Mouse (Mus musculus): ENCODE results near the gene Asna1. TPM values are rescaled to one million over a fixed set of nuclear protein-coding genes. Genes with fewer than 3 reads are reported as not detected.

The Asna1 gene
- total RNA-seq, 2 experiments from 2014 or later = 122 to 124 TPM

DNA sequence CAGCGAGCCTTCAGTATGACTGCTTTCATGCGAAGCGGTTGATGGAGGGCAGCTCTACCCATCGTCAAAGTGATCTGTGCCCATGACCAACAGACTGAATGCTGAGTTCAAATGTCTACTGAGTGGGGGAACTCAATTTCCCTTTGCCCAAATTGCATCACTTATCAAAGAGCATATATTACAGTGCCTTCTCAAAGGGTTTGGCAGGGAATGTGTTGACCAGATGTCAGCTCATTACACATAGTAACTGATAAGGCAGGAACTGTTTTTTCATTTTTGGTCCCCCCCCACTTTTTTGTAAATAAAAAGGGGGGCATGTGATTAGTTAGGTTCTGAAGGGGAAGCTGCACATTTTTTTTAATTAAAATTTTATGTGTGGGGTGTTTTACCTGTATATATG is 37.5 kb upstream of the Asna1 start:
- intact Hi-C loops (cut with DNase I) = no loop called here
- Histone ChIP-seq H3K27ac (no peak overlapping the region), H3K4me3 (no peak overlapping the region)
- no peak for TF ChIP-seq CTCF (IDR thresholded peaks at IDR 0.05)
- no peak for DNase-seq (ENCODE audit: extremely low spot score in 1 of 2, low spot score in 2 of 2)

DNA sequence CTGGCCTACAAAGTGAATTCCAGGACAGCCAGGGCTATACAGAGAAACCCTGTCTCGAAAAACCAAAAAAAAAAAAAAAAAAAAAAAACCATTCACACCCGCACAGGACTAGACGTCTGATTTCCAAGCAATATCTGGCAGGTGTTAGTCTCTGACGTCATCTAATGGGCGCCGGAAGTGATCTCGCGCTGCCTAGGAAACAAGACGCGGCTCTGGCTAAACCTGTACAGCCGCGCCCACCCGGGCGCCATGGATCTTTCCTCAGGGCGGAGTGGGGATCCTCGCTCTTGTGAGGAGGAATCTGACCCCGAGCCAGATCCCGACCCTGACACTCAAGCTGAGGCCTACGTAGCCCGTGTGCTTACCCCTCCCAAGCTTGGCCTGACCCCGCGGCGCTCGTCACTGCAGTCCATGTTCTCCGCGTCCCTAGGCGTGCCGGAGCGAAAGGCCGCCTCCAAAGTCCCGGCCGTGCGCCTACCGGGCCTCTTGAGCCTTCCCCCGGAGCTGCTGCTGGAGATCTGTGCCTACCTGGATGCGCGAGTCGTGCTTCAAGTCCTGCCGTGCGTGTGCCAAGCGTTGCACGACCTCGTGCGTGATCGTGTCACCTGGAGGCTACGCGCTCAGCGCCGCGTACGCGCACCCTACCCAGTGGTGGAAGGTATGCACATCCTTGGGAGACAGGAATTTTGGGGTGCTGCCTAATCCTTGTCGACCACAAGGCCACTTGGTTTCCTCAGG is 35.0 kb upstream of the Asna1 start, which contains the start of gene Fbxw9:
TSS of gene Fbxw9 (plus strand) at position 177 of the 738 bp plus-strand sequence.
- intact Hi-C loops (cut with DNase I) = no loop called here
- peak within 1 kb of the TSS; percentile 87 for H3K27ac ChIP-seq
- peak; percentile 88 to 90 for DNase-seq (ENCODE audit: extremely low spot score in 1 of 2, low spot score in 2 of 2)
- TF ChIP-seq CTCF (IDR thresholded peaks at IDR 0.05) = no peak
- H3K4me3 ChIP-seq = peak within 1 kb of the TSS; percentile 86

DNA sequence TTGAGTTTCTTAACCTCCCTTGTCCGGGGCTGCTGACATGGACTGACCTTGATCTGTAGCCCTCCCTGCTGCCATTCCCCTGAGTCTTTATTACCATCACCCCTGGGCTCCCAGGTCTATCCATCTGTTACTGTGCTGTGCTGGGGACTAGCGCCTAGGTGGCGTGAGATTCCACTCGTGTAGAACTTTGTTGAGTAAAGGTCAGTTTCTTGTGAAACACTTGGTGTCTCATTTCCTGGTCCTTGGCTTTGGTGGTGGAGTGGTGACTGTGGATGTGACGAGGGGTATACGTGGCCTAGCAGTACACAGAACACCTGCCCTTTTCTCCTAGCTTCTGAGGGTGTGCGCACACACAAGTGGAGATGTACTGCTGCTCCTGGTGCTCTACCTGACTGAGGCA is 32.3 kb upstream of the Asna1 start:
- no peak overlapping the region for H3K27ac ChIP-seq
- DNase-seq (ENCODE audit: extremely low spot score in 1 of 2, low spot score in 2 of 2) = no peak
- no peak overlapping the region for H3K4me3 ChIP-seq
- intact Hi-C loops (cut with DNase I) = no loop called here
- no peak for TF ChIP-seq CTCF (IDR thresholded peaks at IDR 0.05)

DNA sequence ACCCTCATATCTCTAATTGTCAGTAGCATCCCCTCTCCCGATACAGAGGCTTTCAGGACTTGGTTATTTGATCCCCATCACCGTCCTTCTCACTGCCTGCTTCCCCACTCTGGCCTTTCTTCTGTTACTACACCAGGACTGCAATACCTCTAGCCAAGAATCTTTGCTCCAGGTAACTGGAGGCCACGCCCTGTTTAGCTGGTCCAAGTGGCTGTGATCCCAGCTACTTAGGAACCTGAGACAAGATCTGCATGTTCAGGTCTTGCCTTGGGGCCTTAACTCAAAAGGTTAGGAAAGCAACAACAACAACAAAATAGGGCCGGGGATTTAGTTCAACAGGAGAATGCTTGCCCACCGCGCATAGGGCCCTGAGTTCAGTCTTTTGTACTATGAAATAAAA is 18.5 kb upstream of the Asna1 start:
- intact Hi-C loops (cut with DNase I) = no loop called here
- Histone ChIP-seq H3K4me3 (no peak overlapping the region), H3K27ac (no peak overlapping the region)
- no peak for DNase-seq (ENCODE audit: extremely low spot score in 1 of 2, low spot score in 2 of 2)
- no peak for TF ChIP-seq CTCF (IDR thresholded peaks at IDR 0.05)

DNA sequence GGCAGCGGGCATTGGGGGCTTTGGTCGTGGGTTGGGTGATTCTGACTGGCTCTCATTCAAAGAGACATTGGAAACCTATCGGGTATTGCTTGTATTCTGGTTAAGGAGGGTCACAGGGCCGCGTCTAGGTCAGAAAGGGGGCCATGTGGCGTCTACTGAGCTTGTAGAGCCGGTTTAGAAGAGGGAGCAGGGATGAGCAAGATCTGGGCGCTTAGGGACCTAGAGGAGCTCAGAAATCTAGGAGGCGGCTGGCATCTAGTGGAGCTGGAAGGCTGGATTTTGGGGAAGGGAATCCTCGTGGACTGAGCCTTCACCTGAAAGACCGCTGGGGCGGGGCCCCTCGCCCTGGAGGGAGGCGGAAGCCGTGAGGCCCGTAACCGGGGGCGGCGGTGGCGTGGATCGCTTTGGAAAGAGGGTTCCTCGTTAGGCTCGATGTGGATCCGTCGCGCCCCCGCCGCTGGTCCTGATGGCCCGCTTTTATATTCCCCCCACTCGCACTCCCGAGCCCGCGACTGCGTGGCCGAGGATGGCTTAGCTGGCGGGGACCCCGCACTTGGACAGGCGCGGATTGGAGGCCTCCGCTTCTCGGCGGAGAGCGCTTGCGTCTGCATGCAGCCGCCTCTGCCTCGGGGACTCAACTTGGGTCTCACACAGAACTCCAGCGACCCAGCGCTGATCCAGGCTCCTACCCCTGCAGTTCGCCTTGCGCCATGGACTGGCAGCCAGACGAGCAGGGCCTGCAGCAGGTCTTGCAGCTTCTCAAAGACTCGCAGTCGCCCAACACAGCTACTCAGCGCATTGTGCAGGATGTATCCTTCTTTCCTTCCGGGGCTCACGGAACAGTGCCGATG is 12.8 kb upstream of the Asna1 start:
- Histone ChIP-seq H3K4me3 (peak overlapping the region; percentile 86), H3K27ac (peak overlapping the region; percentile 98)
- DNase-seq (ENCODE audit: extremely low spot score in 1 of 2, low spot score in 2 of 2) = peak; percentile 52 to 65
- intact Hi-C loops (cut with DNase I) = no loop called here
- no peak for TF ChIP-seq CTCF (IDR thresholded peaks at IDR 0.05)

DNA sequence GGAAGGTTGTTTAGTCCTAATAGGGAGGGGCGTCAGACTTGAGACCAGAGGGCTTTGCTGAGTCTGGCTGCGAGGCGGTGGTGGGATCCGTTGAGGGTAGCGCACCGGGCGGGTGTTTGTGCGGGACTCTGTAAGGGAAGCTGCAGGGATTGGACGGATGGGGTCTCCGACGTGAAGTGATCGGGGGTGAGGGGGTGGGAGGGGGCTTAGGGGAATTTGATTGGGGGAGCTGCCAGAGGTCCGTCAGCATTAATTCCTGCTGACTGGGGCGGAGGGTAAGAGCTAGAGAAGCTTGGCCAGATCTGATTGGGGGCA is 12.2 kb upstream of the Asna1 start:
- H3K4me3 ChIP-seq = peak overlapping the region; percentile 86
- no peak for DNase-seq (ENCODE audit: extremely low spot score in 1 of 2, low spot score in 2 of 2)
- peak overlapping the region; percentile 98 for H3K27ac ChIP-seq
- TF ChIP-seq CTCF (IDR thresholded peaks at IDR 0.05) = no peak
- intact Hi-C loops (cut with DNase I) = no loop called here

DNA sequence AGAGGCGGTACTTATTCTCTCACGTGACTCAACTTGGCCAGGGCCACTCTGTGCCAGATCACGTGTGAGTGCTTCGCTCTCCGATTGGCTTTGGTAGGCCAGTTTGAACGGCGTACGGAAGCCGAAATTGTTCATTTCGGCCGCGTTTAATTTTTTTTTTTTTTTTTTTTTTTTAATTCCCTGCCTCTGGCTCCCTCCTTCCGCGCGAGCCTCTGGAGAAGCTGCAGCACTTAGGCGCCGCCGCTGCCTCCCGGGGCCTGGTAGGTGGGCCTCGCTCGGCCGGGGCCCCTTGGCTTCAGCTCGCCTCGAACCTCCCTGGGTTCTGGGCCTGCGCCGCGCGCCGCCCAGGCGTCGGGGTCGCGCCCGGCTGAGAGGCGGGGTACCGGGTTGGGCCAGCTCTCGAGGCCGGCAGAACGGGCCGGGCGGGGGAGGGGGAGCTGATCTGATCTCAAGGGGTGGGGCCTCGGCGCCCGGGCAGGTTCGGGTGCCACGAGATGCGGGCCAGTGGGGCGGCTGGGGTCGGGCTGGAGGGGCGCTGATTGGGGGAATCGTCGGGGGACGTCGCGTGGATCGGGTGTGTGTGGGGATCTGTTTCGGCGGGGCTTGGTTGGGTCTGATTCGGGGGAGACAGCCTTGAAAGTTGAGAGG is 11.8 kb upstream of the Asna1 start, which contains the start of gene Tnpo2:
TSS of gene Tnpo2 (plus strand) at position 198 of the 648 bp plus-strand sequence.
- TF ChIP-seq CTCF (IDR thresholded peaks at IDR 0.05) = no peak
- H3K27ac ChIP-seq = peak within 1 kb of the TSS; percentile 98
- DNase-seq (ENCODE audit: extremely low spot score in 1 of 2, low spot score in 2 of 2) = peak; percentile 84 to 89
- H3K4me3 ChIP-seq = peak within 1 kb of the TSS; percentile 86
- intact Hi-C loops (cut with DNase I) = no loop called here

DNA sequence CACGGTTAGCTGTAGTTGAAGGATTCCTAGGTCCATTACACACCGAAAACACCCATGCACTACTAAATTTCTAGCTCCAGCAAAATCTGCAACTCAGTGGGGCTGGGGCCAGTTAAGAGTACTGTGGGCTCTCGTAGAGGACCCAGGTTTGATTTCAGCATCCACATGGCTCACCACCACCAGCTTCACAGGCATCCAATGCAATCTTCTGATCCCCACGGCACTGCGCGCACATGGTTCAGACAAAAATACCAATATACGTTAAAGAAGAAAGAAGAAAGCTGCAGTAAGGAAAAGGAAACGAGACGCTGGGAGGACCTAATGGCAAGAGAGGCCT is 11.3 kb upstream of the Asna1 start:
- Histone ChIP-seq H3K4me3 (peak overlapping the region; percentile 86), H3K27ac (peak overlapping the region; percentile 98)
- TF ChIP-seq CTCF (IDR thresholded peaks at IDR 0.05) = no peak
- intact Hi-C loops (cut with DNase I) = no loop called here
- DNase-seq (ENCODE audit: extremely low spot score in 1 of 2, low spot score in 2 of 2) = no peak

DNA sequence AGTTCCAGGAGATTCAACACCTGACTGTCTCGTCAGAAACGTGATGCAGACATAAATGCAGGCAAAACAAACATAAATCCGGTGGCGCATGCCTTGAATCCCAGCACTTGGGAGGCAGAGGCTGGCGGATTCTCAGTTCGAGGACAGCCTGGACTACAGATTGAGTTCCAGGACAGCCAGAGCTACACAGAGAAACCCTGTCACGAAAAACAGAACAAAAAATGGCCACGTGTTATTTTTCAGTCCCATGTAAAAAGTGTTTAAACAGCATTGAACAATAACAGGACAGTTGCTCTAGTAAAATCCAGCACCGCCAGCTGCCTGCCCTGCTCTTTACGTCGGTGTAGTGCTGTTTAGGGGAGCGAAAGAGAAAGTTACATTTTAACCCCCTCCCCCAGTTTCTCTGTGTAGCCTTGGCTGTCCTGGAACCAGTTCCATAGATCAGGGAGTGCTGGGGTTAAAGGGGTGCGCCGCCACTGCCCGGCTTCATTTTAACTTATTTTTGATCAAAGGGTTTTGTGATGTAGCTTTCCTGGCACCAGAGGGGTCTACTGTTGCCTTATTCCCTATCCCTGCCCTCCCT is 10.7 kb upstream of the Asna1 start:
- Histone ChIP-seq H3K27ac (peak overlapping the region; percentile 98; the same call in 1 of the 2 replicates), H3K4me3 (peak overlapping the region; percentile 86)
- intact Hi-C loops (cut with DNase I) = no loop called here
- TF ChIP-seq CTCF (IDR thresholded peaks at IDR 0.05) = no peak
- no peak for DNase-seq (ENCODE audit: extremely low spot score in 1 of 2, low spot score in 2 of 2)

DNA sequence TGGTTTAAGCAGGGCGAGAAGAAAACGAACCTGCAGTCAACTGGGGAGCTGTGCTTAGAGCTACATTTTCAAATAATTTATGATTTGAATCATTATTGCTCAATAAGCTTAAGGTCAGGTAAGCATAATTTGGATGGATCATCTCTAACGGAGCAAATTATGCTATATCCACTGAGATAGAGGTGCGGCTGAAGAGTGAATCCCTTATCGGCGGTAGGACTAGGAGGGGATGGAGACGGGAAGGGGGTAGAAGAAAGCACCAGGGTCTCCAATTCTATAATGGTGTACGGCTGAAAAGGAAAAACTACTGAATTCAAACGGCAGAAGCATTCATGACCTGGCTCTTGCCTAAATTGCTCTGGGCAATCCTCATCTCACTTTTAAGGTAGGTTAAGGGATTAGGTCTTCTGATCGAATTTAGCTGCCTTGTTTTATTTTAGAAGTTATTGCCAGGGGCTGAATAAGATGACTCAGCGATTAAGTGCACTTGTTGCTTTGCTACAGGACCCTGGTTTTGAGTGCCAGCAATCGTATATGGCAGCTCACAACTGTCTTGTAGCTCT is 10.2 kb upstream of the Asna1 start:
- Histone ChIP-seq H3K4me3 (peak overlapping the region; percentile 86), H3K27ac (peak overlapping the region; percentile 24; the same call in 1 of the 2 replicates)
- no peak for TF ChIP-seq CTCF (IDR thresholded peaks at IDR 0.05)
- DNase-seq (ENCODE audit: extremely low spot score in 1 of 2, low spot score in 2 of 2) = no peak
- intact Hi-C loops (cut with DNase I) = no loop called here

DNA sequence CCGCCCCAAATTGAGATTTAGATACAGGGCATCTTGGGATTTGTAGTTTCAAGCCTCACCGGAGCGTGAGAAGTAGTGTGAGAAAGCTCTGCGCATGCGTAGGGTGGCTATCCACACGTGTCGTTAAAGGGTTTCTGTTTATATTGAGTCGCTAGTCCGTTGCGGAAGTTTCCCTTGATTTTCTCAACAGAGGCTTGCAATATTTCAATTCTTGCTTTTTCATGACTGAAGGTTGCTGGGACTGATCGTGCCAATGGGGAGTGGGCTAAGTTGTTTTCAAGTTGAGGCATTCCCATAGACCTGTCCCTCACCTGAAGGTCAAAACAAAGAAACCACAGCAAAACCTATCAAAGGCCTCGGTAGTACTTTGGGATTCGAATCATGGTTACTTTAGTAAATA is 9.7 kb upstream of the Asna1 start:
- no peak for TF ChIP-seq CTCF (IDR thresholded peaks at IDR 0.05)
- H3K27ac ChIP-seq = 0 out of 2 replicates have a peak overlapping the region, but pooled peaks have one; percentile 24
- DNase-seq (ENCODE audit: extremely low spot score in 1 of 2, low spot score in 2 of 2) = peak; percentile 56 to 68
- intact Hi-C loops (cut with DNase I) = no loop called here
- peak overlapping the region; percentile 86 for H3K4me3 ChIP-seq

Measured in left cerebral cortex, adult 2 months (tissue).